Mouse (Mus musculus) regulatory T cell (primary cell): Measurements from ENCODE around the gene Cdiptos.

Experiments
- in situ Hi-C: fragments of 300-600 bp; cut with MboI, MseI; formaldehyde crosslinking; loops from one replicate; pipeline ENCODE4 v1.15.1; 2025; ENCODE audit warnings: high pct_unique_total_duplicates

Cdiptos gene

GRCm38 (mm10) chr7:126978841-126979240, 2.9 kb upstream of the Cdiptos start:
- in situ Hi-C loops: no loop called here

GRCm38 (mm10) chr7:126976878-126977459, 1.1 kb upstream of the Cdiptos start:
- in situ Hi-C loops: no loop called here

GRCm38 (mm10) chr7:126975893-126975949, 177 bp downstream of the Cdiptos start, which contains the start of gene Cdipt:
Cdipt (plus strand) TSS chr7:126975914.
- in situ Hi-C loops: no loop called here

GRCm38 (mm10) chr7:126975493-126975892, 405 bp downstream of the Cdiptos start:
- in situ Hi-C loops: no loop called here

GRCm38 (mm10) chr7:126967361-126967760, 8.5 kb downstream of the Cdiptos start:
- in situ Hi-C loops: no loop called here

GRCm38 (mm10) chr7:126965568-126965967, 10.3 kb downstream of the Cdiptos start:
- in situ Hi-C loops: no loop called here

- in situ Hi-C loops: no loop called here
Observed at GRCm38 (mm10) chr7:126963548-126964286, 12.2 kb downstream of the Cdiptos start.

GRCm38 (mm10) chr7:126961965-126962364, 13.9 kb downstream of the Cdiptos start:
- in situ Hi-C loops: no loop called here

- in situ Hi-C loops: no loop called here
Observed at GRCm38 (mm10) chr7:126961095-126961494, 14.8 kb downstream of the Cdiptos start.

- in situ Hi-C loops: no loop called here
Observed at GRCm38 (mm10) chr7:126959780-126960179, 16.1 kb downstream of the Cdiptos start.

- in situ Hi-C loops: no loop called here
Observed at GRCm38 (mm10) chr7:126955125-126955524, 20.8 kb downstream of the Cdiptos start.

- in situ Hi-C loops: loop anchor here (5.0 kb wide), 1 partner anchor 120 kb away; the partner anchor contains the start of gene 4930451I11Rik
Observed at GRCm38 (mm10) chr7:126952646-126953045, 23.3 kb downstream of the Cdiptos start.

- in situ Hi-C loops: loop anchor here (5.0 kb wide), 1 partner anchor 119 kb away; the partner anchor contains the start of gene 4930451I11Rik
Observed at GRCm38 (mm10) chr7:126951741-126952140, 24.2 kb downstream of the Cdiptos start.

GRCm38 (mm10) chr7:126950647-126951615, 25.0 kb downstream of the Cdiptos start:
- in situ Hi-C loops: loop anchor here (5.0 kb wide), 1 partner anchor 119 kb away; the partner anchor contains the start of gene 4930451I11Rik

- in situ Hi-C loops: loop anchor here (5.0 kb wide), 1 partner anchor 118 kb away; the partner anchor contains the start of gene 4930451I11Rik
Observed at GRCm38 (mm10) chr7:126949793-126950646, 25.9 kb downstream of the Cdiptos start, which contains the start of gene Sez6l2. Sez6l2 (plus strand) TSS chr7:126950563.

- in situ Hi-C loops: no loop called here
Observed at GRCm38 (mm10) chr7:126949403-126949792, 26.5 kb downstream of the Cdiptos start, which contains the start of gene Asphd1. Asphd1 (minus strand) TSS chr7:126949582.

- in situ Hi-C loops: no loop called here
Observed at GRCm38 (mm10) chr7:126948626-126949025, 27.3 kb downstream of the Cdiptos start.

GRCm38 (mm10) chr7:126946530-126946929, 29.4 kb downstream of the Cdiptos start:
- in situ Hi-C loops: no loop called here

- in situ Hi-C loops: no loop called here
Observed at GRCm38 (mm10) chr7:126941801-126942200, 34.1 kb downstream of the Cdiptos start.

- in situ Hi-C loops: no loop called here
Observed at GRCm38 (mm10) chr7:126941171-126941570, 34.7 kb downstream of the Cdiptos start.

- in situ Hi-C loops: no loop called here
Observed at GRCm38 (mm10) chr7:126932652-126933051, 43.2 kb downstream of the Cdiptos start.
